Mouse (Mus musculus) NIH3T3 (cell line): ENCODE results near the gene Vwc2.

Source experiments
- DNase-seq: peaks from one replicate; pipeline ENCODE4 v3.0.0-alpha.2; 2012; ENCODE audit warnings: low read depth

Vwc2 gene

DNA sequence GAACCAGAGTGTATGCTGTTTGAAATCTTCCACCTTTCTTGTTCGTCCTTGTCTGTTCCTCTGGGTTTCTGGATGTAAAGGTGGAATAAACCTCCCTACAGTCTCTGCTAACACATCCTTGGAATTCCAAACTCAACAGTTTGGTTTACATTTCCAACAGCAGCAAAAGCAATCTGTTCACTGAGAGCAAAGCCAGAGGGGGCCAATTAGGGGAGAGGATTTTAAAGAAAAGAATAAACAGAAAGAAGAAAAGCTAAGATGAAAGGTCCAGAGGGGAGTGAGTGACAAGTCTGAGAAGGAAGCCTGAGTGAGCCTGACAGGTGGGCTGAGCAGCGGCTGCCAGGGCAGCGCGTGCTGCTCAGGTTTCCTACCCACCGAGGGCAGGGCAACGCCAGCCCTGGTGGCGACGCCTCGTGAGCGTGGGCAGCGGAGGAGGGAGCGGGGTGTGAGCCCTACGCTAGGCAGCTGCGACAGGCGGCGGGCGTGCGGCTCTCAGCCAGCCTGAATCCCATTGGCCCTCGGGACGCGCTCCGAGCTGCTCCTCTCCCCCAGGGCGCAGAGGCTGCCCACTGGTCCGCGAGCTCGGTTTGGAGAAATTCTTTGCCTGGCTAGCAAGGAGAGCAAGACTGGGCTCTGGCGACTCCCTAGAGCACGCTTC is at the start of gene Vwc2:
TSS of gene Vwc2 (plus strand) at position 648 of the 658 bp plus-strand sequence.
- DNase-seq: no peak

DNA sequence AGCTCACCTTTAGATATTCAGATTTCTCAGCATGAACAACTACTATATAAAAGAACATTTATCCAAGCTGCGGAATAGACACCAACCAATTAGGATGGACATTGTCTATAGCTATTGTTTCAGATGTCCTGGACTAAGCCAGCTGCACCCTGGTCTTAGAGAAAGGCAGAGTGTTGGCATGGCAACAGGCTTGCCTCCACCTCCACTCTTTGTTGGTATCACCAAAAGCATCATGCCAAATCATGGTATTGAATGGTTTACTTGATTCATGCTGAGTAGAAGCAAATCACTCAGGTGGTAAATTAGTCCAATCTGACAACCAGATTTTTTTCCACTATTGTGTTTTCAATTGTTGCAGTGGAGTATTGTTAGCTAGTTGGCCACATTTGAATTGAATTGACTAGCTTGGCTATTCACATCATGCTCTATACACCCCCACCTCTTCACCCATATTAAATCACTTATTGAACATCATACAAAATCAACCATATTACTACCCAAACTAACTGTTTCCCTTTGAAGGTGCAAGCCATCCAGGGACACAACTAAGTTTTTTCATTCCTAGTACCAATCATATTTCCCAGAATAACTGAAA is 25.8 kb upstream of the Vwc2 start:
- DNase-seq: no peak

DNA sequence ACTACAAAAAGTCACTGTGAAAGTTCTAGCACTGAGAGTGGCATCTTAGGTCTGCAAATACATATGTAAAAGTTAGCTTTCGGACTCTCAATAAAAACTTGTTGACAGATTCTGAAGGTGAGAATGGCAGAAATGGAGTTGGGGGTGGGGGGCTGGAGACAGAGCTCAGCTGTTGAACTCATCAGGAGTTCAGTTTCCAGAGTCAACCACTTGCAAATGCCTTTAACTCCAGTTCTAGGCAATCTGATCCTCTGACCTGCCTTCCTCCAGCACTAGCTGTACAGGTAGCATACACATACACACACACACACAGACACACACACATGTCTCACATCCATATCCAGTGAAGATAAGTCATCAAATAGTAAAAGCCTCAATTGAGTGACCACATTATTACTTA is 16.4 kb upstream of the Vwc2 start:
- DNase-seq: no peak

DNA sequence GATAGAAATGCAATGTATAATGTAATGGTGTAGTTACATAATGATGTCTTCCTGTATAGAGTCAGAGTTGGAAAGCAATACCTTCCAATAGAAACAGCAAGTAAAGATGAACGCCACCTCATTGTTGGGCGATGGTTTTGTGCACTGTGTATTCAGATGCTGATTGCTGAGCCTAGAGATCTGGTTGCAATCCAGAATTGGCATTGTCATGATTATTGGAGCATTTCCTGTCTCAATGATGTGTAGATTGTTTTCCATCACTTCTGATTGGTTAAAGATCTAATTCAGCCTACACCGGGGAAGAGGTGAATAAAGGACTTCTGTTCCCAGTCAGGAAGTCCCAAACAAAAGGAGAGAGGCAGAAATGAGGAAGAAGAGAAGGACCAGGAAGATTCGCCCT is 15.7 kb upstream of the Vwc2 start:
- no peak for DNase-seq

DNA sequence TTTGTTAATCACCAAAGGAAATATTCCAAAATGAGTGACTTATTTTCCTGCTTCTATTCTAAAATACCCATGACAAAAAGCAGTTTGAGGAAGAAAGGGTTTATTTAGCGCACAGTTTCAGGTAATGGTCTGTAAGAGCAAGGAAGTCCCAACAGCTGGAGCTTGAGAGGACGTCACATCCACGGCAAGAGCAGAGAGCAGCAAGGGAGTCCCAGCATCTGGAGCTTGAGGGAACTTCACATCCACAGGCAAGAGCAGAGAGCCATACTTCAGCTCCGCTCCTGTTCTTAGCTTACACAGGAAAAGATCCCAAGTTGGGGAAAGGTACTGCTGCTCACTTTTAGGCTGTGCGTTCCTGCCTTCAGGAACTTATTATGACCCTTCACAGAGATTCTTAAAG is 15.0 kb upstream of the Vwc2 start:
- DNase-seq: no peak

DNA sequence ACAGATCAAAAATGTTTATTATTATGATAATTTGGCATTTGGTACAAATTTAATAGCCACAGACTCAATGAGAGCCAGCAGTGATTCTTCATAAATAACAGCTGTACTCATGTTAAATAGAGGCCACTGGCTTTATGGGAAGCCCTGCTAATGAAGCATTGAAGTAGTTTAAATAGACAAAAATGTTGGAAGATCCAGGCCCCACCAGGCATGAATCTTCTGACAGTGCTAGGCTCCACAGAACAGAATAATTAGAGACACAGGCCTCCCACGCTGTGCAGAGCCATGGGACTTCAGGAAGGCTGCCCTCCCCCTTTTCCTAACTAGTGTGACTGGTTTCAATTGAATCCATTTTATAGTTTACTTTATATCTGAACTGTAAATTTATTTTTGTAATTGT is 11.8 kb upstream of the Vwc2 start:
- DNase-seq: no peak

DNA sequence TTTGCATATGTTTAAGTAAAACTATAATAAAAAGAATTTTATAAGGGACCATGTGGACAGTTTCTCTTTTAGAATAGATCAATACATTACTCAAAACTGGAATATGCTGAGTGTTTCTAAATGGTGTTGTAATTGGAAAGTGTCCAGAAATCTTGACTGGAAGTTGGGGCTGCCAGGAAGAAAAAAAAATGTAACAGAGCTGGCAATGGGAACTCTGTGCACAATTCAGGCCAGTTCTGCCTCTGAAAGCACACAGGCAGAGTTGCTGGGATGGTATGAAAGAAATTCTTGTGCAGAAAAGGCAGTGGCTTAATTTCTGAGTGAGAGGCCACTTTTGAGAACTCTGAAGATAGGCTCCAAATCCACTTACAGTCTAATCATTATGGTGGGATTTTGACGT is 11.4 kb upstream of the Vwc2 start:
- no peak for DNase-seq

DNA sequence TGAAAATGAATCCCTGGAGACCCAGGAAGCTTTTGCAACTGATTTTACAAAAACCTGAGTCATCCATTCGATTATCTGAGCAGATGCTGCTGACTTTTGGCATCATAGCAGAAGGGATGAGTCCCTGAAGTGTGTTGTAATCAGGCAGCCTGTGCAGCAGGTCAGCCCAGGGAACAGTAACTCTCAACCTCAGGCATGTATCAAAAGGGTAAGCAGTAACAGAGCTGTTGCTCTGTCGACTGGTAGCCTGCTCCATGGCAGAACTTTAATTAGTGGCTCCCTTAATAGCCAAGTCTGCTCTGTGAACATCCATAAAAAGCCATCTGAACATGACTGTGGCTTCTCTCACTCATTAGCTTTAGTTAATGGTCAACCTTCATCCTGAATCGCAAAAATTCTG is 5.1 kb upstream of the Vwc2 start:
- no peak for DNase-seq

DNA sequence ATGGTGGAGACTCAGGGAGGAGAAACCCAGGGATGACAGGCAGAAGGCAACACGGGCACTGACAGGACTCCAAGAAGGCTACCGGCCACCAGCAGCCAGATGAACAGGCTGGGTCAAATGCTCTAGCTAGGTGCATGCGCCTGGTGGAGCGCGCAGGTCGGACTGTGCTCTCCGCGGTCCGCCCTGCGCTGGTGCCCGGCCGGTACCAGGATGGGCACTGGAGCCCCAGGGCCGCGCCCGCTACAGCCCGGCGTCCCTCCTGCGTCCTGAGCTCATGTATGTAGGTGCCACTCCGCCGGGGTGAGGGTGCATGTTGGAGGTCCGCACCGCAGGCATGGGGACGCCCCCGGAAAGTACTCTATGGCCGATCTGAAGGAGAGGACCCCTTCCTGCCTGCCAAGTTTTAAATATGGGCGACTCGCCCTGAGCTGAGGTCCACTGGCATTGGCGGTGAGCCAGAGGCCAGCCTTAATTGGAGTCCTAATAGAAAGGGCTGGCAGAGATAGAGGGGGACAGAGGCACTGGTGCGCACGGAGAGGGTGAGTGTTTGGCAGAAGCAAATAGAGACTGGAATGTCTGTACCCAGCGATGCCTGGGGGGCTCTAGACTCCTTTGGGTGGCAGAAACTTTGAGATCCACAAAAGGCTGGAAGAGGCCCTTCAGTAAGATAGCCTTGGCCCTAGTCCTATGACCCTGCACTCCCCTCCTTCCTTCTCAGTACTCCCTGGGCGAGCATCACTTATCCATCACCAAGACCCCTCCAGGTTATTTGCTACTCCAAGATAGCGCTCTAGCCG is 409 bp downstream of the Vwc2 start:
- DNase-seq: no peak

DNA sequence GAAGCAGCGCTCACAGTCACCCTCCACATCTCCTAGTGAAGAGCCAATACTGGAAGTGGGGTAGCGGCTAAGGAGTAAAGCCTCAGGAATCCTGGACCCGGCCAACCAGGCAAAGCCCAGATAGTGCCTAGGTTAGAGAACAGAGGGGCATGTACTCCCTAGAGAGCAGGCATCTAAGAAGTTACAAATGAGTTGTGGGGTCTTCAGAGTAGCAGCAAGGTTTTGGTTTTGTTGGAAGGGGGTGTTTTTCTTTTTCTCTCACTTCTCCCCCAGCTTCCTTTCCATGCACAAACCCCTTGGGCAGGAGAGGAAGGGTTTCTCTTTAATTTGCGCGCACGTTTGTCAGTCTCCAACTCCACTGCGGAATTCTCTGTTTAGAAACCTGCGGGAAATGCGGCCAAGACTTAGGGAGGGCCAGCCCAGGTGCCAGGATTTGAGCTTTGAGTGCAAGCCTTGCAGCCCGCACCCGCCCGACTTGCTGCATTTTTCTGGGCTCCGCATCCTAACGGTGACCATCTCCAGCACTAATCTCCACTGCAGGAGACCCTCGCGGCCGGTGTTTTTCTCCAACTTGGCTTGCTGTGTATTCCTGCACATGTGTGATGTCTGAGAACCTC is 1.1 kb downstream of the Vwc2 start:
- no peak for DNase-seq

DNA sequence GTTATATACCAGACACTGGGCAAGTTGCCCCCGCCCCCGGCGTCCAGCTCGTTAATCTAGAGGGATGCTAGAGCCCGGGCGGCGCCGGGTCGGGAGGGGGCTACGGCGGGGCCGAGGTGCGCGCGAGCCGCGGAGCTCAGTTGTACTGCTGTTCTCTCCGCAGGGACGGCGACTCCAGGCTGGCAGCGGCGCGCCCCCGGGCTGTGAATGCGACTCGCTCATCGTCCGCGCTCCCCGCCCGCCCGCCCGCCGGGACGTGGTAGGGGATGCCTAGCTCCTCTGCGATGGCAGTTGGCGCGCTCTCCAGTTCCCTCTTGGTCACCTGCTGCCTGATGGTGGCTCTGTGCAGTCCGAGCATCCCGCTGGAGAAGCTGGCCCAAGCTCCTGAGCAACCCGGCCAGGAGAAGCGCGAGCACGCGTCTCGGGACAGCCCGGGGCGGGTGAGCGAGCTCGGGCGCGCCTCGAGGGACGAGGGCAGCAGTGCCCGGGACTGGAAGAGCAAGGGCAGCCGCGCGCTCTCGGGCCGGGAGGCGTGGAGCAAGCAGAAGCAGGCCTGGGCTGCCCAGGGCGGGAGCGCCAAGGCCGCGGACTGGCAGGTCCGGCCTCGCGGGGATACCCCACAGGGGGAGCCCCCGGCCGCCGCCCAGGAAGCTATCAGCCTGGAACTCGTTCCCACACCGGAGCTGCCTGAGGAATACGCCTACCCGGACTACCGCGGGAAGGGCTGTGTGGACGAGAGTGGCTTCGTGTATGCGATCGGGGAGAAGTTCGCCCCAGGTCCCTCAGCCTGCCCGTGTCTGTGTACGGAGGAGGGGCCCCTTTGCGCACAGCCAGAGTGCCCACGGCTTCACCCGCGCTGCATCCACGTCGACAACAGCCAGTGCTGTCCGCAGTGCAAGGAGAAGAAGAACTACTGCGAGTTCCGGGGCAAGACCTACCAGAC is 1.9 kb downstream of the Vwc2 start:
- no peak for DNase-seq

DNA sequence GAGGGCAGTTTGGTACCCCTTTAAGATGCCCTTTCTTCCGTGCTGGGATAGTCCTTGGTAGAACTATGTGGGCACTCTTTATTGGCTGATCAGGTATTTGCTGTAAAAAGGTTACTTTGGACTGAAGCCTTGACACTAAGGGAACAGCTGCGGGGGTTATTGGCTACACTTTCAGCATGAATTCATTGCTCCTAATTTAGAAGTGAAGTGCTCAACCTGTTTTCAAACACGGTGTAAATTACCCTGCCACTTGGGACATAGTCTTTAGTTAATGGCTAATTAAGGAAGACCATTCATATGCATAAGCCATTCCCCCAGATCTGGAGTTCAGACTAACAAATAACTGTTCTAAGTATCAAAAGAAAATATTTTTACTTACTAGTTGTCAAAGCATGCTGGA is 2.7 kb downstream of the Vwc2 start:
- DNase-seq: no peak

DNA sequence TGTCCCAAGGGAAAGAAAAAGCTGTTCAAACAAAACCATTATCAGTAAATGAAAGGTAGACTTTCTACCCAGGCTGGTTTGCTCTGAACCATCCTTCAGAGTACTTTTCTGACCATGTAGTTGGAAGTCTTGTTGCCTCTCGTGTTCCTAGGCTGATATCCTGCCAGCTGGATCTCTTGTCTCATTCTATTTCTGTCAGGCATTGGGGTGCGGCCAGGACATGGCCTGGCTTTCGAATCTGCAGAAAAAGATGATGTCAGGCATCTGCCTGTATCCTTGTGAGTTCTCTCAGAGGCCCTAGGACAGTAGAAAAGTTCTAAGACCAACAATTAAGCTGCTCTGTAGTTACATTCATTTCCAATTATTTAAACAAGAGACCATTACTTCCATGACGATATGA is 8.8 kb downstream of the Vwc2 start:
- no peak for DNase-seq

DNA sequence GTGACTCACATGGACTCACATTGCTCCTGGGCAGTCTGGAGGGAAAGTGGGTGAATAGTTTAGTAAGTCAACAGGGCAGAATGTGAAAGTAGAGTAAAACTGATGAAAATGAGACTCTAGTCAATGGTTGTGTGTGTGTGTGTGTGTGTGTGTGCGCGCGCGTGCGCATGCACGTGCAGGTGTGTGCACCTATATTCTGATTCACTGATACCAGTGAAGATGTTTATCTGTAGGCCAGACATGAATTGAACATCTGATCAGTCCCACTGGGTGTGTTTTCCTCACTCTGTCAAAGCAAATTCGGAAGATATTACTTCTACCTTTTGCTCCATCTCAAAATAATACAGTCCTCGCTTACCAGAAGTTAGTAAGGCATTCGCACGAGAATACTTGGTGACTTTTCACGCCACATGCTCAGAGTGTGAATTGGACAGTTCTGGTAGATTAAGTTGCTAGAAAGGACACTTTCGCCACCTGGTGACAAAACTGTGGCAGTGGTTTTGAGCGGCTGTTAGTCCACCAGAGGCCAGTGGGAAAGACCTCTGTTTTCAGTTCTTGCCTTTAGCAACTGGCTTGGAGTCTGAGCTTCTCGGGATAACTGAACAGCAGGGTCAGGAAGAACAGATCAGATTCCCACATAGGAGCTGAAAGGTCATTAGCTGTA is 17.5 kb downstream of the Vwc2 start:
- peak; percentile 39 for DNase-seq

DNA sequence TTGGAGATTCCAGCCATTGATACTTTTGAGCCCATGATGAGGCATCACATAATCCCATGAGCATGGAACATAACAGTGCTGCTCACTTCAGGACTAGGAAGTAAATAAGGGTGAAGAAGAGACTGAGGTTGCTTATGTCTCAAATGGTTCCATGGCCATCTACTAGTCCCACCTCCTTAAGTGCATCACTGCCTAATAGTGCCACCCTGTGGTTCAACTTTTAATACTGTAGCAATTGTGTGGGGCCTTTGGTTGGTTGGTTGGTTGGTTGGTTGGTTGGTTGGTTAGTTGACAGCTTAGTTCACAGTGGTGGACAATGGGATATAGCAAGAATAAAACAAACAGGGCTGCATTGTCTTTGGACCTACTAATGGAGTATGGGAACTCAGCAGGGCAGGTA is 26.6 kb downstream of the Vwc2 start:
- DNase-seq: no peak

DNA sequence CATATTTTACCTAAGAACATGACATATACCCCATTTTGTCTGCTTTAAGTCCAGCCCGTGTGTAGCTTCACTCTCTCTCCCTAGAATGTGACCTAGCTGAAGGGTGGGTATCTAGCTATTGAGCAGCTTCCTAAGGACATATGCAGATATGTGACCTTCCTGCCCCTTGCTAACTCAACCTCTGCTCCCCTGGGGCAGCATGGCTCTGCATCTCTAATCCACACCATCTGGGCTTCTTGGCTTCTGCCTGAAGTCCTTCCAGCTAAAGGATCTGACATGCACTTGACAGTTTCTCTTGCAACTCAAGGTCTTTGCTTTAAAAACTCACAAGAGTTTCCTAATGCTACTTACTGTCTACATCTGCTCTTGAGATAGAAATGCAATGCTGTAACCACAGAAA is 38.7 kb downstream of the Vwc2 start:
- DNase-seq: no peak

DNA sequence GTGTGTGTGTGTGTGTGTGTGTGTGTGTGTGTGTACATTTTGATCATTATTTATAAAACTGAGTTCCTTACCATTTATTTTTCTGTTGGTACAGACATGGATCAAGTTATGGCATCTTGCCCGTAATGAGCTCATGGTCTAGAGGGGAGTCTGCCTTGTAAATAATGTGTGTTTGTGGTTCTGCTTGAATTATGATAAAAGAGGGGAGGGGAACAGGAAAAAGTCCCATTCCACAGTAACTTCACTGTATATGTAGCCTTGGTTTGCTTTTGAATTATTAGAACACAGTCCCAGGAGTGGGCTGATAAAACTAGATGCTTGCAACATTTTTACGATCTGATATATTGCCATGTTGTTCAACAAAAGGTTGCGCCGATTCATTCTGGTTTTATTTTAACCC is 57.4 kb downstream of the Vwc2 start:
- no peak for DNase-seq

DNA sequence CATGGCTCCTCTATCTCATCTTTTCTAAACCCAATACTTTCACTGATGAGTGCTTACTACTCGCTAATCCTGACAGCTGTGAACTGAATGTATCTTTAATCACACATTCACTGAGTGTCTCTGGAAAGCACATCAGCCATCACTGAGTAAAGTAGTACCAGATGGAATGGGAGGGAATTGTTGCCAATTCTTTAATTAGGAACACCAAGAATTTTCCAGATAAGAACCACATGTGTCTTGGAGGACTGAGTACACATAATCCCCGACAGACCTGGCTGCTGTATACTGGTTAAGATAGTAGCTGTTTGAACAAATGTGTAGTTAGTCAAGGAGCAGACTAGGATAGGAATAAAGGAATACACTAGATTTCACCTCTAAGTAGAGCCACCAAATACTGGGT is 61.2 kb downstream of the Vwc2 start:
- no peak for DNase-seq

DNA sequence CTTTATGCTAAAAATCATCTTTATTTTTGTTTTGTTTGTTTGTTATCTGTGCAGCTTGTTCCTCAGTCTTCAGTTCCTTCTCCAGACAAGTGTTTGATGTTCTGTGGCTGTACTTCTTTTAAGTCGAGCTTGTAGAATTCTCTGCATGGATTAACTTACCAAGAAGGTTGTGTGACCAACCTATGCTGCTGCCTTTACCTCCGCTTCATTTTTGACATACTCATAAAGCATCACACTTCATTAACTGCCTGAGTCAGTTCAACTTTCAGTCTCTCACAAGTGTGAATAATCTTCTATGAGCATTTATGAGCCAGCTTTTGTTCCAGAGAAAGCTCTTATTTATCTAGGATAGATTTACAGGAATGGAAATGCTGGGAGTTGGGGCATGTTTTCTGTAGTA is 68.7 kb downstream of the Vwc2 start:
- DNase-seq: no peak

DNA sequence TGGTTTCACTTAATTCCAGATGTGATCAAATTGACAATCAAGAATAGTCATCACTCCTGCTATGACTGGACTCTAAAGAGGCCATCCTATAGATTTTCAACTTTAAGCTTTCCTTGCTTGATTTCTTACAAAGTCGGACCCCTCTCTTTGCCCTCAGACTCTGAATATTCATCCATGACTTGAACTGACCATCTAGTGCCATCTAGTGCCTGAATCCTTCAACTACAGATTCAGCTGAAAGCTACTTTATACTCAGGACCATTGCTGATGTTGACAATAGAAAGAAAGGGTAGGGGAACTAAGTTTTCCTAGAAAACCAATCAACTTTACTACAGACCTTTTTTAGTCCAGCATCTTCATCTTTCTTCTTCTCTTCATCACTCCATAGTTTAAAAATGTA is 109.1 kb downstream of the Vwc2 start:
- no peak for DNase-seq

DNA sequence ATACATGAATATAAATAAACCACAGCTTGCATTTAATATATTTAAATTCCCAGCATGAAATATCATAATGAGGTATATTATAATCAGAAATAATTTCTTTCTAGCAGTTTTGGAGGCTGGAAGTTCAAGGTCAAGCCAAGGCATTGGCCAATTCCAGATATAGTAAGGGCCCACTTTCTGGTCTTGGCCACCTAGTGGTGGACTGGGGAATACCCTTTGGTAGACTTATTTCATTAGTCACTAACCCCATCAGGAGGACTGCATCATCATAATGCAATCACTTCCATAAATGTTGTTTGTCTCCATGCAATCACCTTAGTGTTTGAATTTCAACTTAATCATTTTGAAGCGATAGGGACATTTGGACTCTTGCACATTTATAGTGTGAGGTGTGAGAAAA is 125.3 kb downstream of the Vwc2 start:
- DNase-seq: peak; percentile 33
